Mouse (Mus musculus): ENCODE data around the gene Olfr1342. TPM values are rescaled to one million over a fixed set of nuclear protein-coding genes. Genes with fewer than 3 reads are reported as not detected.

Olfr1342 gene
- not detected in 2 replicates for polyA plus RNA-seq (2015; fragmentation: Nextera tagmentation; extraction: Ambion mirVana)

DNA sequence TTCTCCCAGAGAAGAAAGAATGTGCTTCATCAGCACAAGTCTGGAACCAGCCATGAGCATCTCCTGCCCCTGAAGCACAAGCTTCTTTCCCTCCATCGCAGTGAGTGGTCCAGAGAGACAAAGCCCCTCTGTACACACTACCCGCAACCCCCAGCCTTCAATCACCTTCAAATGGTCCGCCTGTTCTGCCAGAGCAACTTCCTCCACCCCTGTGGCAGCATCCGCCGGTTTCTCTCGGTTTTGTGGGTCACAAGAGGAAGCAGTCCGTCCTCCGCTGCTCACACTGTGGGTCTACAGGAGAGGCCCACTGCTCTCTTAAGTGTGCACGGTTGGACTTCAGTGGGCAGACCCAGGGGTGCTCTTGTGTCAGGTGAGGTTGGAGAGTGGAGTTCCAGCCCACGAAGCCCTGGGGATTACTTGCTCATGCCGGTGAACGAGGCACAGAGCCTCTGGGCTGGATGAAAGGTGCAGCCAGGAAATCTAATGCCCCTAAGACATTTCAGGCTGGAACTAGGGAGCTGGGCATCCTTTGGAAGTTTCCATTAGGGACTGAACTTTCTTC lies at the start of gene Olfr1342:
Gene Olfr1342 (minus strand): TSS at position 345 of the 562 bp plus-strand sequence.
- Histone ChIP-seq H3K27ac (replicated peaks) (no peak within 1 kb of the TSS), H3K27me3 (no peaks in the 10 kb centered on the region), H3K36me3 (no peaks in the 10 kb centered on the region), H3K9ac (no peak within 1 kb of the TSS), H3K4me2 (no peak within 1 kb of the TSS), H3K4me3 (no peak within 1 kb of the TSS), H3K9me3 (no peaks in the 10 kb centered on the region), H3K4me1 (replicated peaks) (no peaks in the 10 kb centered on the region)
- ATAC-seq (ENCODE audit: low read depth): no peak
- WGBS: 55% methylated on average over 12 of the region's 12 CpGs

- no peak overlapping the region for H3K27ac ChIP-seq (replicated peaks)
- no peaks in the 10 kb centered on the region for H3K36me3 ChIP-seq
- H3K4me1 ChIP-seq (replicated peaks): peaks cover 5% of the 10 kb centered on the region; the same call in 1 of the 2 replicates
- no peak overlapping the region for H3K4me3 ChIP-seq
- no peak overlapping the region for H3K9ac ChIP-seq
- H3K27me3 ChIP-seq: peaks cover 30% of the 10 kb centered on the region
- no peak for ATAC-seq (ENCODE audit: low read depth)
- H3K4me2 ChIP-seq: peak overlapping the region; percentile 30; the same call in 1 of the 2 replicates
- 5% methylated on average over 16 of the region's 16 CpGs for WGBS
- H3K9me3 ChIP-seq: peaks cover 3% of the 10 kb centered on the region; the same call in 1 of the 2 replicates
Measured at GRCm38 (mm10) chr4:118741881-118742280, 49.3 kb upstream of the Olfr1342 start.

DNA sequence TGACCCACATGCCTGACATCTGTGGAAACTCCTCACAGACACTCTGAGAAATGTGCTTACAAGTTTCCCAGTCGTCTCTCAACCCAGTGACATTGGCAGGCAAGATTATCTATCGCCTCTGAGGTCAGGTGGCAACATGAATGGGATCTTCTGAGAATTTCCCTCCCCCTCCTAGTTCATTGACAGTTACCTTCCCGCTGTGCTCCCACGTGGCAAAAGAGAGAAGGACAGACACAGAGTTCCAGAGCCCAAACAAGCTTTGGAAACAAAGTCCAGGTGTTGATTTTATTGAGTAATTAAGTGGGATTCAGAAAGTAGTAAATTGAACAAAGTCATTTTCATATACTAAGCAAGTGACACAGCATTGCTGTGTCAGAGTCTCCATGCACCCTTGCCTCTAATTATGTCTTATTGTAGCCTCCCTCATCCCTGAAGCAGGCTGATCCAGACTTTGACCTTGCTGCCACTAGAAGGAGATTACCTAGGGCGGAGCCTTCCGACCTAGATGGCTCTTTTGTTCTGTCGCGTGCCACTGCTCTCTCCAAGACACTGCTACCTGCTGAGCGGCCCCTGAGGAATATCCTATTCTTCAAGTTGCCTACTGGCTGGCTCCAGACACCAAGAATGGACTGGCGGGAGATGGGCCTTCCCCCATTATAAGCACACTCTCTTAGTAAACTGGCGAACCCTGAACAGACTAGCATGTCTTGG lies 48.6 kb upstream of the Olfr1342 start:
- no peak overlapping the region for H3K27ac ChIP-seq (replicated peaks)
- H3K27me3 ChIP-seq: peaks cover 30% of the 10 kb centered on the region
- no peak for ATAC-seq (ENCODE audit: low read depth)
- WGBS: 5% methylated on average over 11 of the region's 11 CpGs
- no peak overlapping the region for H3K4me2 ChIP-seq
- H3K4me3 ChIP-seq: no peak overlapping the region
- H3K4me1 ChIP-seq (replicated peaks): peaks cover 5% of the 10 kb centered on the region; the same call in 1 of the 2 replicates
- H3K36me3 ChIP-seq: no peaks in the 10 kb centered on the region
- peaks cover 1% of the 10 kb centered on the region; the same call in 1 of the 2 replicates for H3K9me3 ChIP-seq
- no peak overlapping the region for H3K9ac ChIP-seq

GRCm38 (mm10) chr4:118739574-118739973 lies 47.0 kb upstream of the Olfr1342 start:
- peaks cover 30% of the 10 kb centered on the region for H3K27me3 ChIP-seq
- no peaks in the 10 kb centered on the region for H3K36me3 ChIP-seq
- H3K4me1 ChIP-seq (replicated peaks): peaks cover 5% of the 10 kb centered on the region; the same call in 1 of the 2 replicates
- 53% methylated on average over 3 of the region's 3 CpGs for WGBS
- no peak overlapping the region for H3K4me2 ChIP-seq
- no peak for ATAC-seq (ENCODE audit: low read depth)
- no peaks in the 10 kb centered on the region for H3K9me3 ChIP-seq
- H3K27ac ChIP-seq (replicated peaks): no peak overlapping the region
- H3K4me3 ChIP-seq: no peak overlapping the region
- H3K9ac ChIP-seq: no peak overlapping the region

DNA sequence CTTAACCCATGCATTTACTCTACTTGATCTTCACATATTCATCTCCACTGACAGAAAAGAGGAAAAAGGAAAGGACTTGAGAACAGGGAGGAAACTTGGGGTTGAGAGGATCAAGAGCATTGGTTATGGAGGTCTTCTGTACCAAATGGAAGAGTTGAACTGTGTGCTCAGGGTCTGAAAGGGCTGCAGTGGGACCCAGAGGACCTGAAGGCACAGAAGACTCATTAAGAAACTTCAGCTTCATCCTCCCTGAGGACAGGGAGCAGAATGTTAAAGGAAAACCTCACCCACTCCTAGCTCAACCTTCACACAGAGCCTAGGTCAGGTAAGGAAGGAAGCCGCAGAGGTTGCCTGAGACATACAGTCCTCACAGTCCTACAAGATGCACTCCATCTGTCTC lies 39.3 kb upstream of the Olfr1342 start, which contains the start of gene Olfr1339:
Gene Olfr1339 (plus strand): TSS at position 301 of the 400 bp plus-strand sequence.
- no peak within 1 kb of the TSS for H3K4me3 ChIP-seq
- H3K4me1 ChIP-seq (replicated peaks): no peaks in the 10 kb centered on the region
- H3K4me2 ChIP-seq: no peak within 1 kb of the TSS
- no peak for ATAC-seq (ENCODE audit: low read depth)
- H3K9me3 ChIP-seq: no peaks in the 10 kb centered on the region
- 100% methylated on average over 1 of the region's 1 CpGs for WGBS
- no peak within 1 kb of the TSS for H3K27ac ChIP-seq (replicated peaks)
- H3K27me3 ChIP-seq: no peaks in the 10 kb centered on the region
- H3K36me3 ChIP-seq: no peaks in the 10 kb centered on the region
- no peak within 1 kb of the TSS for H3K9ac ChIP-seq

DNA sequence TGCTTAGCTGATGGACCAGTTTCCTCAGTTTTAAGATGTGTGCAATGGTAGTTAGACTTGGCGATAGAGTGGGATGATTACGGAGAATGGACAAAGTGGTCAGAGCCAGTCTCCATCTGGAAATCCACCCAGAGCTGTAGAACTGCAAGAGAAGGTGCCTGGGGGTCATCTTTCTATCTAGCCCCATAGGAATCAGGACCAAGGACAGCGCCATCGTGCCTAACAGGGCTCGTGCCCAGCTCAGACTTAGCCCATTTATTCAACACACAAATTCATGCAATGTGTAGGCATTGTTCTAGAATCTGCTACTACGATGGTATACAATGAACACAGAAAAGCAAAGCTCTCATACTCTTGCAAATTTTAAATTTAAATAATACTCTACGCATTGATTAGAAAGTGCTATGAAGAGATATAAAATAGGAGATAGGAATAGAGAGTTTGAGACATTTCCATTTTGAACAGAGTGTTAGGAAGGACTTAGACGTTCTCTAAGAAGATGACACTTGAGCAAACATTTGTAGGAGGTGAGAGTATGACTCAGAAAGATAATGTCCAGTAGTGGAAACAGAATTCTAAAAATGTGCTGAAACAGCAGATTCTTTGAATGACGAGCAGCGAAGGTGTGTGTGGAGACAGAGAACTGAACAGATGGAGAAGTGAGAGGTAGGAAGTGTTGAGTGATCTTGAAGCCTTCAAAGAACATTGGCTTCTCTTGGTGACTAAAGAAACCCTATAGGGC lies 29.4 kb upstream of the Olfr1342 start:
- no peak for ATAC-seq (ENCODE audit: low read depth)
- H3K4me3 ChIP-seq: no peak overlapping the region

GRCm38 (mm10) chr4:118719838-118720237 lies 27.3 kb upstream of the Olfr1342 start, which contains the start of gene Olfr1340:
Gene Olfr1340 (plus strand): TSS chr4:118720138.
- H3K4me2 ChIP-seq: no peak within 1 kb of the TSS
- H3K9me3 ChIP-seq: no peaks in the 10 kb centered on the region
- ATAC-seq (ENCODE audit: low read depth): no peak
- no peaks in the 10 kb centered on the region for H3K36me3 ChIP-seq
- H3K4me3 ChIP-seq: no peak within 1 kb of the TSS
- no peaks in the 10 kb centered on the region for H3K4me1 ChIP-seq (replicated peaks)
- no peaks in the 10 kb centered on the region for H3K27me3 ChIP-seq
- no peak within 1 kb of the TSS for H3K27ac ChIP-seq (replicated peaks)
- no peak within 1 kb of the TSS for H3K9ac ChIP-seq

More for the DNA sequence above, 29.4 kb upstream of the Olfr1342 start:
- H3K4me2 ChIP-seq: no peak overlapping the region
- 63% methylated on average over 10 of the region's 10 CpGs for WGBS
- H3K4me1 ChIP-seq (replicated peaks): no peaks in the 10 kb centered on the region
- no peaks in the 10 kb centered on the region for H3K9me3 ChIP-seq
- H3K27me3 ChIP-seq: no peaks in the 10 kb centered on the region
- no peaks in the 10 kb centered on the region for H3K36me3 ChIP-seq
- no peak overlapping the region for H3K9ac ChIP-seq
- no peak overlapping the region for H3K27ac ChIP-seq (replicated peaks)

- 29% methylated on average over 1 of the region's 1 CpGs for WGBS
- ATAC-seq (ENCODE audit: low read depth): no peak
- Histone ChIP-seq H3K4me3 (no peak overlapping the region), H3K27ac (replicated peaks) (no peak overlapping the region), H3K9ac (no peak overlapping the region), H3K9me3 (no peaks in the 10 kb centered on the region), H3K36me3 (no peaks in the 10 kb centered on the region), H3K27me3 (no peaks in the 10 kb centered on the region), H3K4me1 (replicated peaks) (no peaks in the 10 kb centered on the region), H3K4me2 (no peak overlapping the region)
Measured at GRCm38 (mm10) chr4:118711656-118712055, 19.1 kb upstream of the Olfr1342 start.

- Histone ChIP-seq H3K9me3 (no peaks in the 10 kb centered on the region), H3K4me3 (no peak overlapping the region), H3K4me2 (no peak overlapping the region), H3K27me3 (no peaks in the 10 kb centered on the region), H3K9ac (no peak overlapping the region), H3K4me1 (replicated peaks) (no peaks in the 10 kb centered on the region), H3K36me3 (no peaks in the 10 kb centered on the region), H3K27ac (replicated peaks) (no peak overlapping the region)
- 83% methylated on average over 5 of the region's 5 CpGs for WGBS
- ATAC-seq (ENCODE audit: low read depth): no peak
Measured at GRCm38 (mm10) chr4:118708086-118708485, 15.5 kb upstream of the Olfr1342 start.

DNA sequence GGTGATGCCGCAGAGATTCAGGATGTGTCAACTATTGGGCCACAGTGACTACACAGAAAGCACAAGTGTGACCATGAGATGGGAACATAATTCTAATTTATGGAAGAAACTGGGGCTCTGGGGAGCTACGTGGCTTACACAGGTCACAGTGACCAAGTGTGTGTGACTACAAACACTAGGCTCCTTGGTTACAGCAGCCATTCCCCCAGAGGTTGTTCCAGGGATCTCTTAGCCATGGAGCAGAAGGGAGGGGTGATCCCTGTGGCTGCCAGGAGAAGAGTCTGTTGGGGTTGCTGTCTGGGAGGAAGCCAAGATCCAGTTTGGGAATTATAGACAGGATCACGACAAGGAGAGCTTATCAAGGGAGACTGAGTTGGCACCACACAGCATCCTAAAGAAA lies 10.7 kb upstream of the Olfr1342 start, which contains the start of gene Olfr1341:
Gene Olfr1341 (plus strand): TSS at position 301 of the 400 bp plus-strand sequence.
- 88% methylated on average over 3 of the region's 3 CpGs for WGBS

DNA sequence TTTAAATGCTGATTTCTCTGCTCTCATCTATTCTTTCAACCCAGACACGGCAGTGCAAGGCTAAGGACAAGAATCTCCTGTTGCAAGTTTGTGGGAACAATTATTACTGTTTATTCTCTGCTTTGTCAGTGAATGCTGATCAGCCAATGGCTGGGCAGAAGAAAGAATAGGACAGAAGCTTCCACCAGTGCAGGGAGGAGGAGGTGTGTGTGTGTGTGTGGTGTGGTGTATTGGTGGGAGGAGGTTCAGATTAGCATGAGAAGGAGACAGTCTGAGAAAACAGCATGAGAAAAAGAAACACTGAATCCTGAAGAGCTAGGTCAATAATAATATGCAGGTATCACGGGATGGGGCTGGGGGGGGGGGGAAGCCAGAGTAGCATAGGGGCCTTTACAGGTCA lies 1.3 kb upstream of the Olfr1342 start:
- H3K4me2 ChIP-seq: no peak overlapping the region
- H3K27ac ChIP-seq (replicated peaks): no peak overlapping the region
- no peaks in the 10 kb centered on the region for H3K36me3 ChIP-seq
- H3K9ac ChIP-seq: no peak overlapping the region
- H3K9me3 ChIP-seq: no peaks in the 10 kb centered on the region
- no peaks in the 10 kb centered on the region for H3K4me1 ChIP-seq (replicated peaks)
- no peak overlapping the region for H3K4me3 ChIP-seq
- ATAC-seq (ENCODE audit: low read depth): no peak
- WGBS: 35% methylated on average over 2 of the region's 2 CpGs
- no peaks in the 10 kb centered on the region for H3K27me3 ChIP-seq

More for the DNA sequence above, 10.7 kb upstream of the Olfr1342 start, which contains the start of gene Olfr1341:
- Histone ChIP-seq H3K36me3 (no peaks in the 10 kb centered on the region), H3K4me2 (no peak within 1 kb of the TSS), H3K27ac (replicated peaks) (no peak within 1 kb of the TSS), H3K9me3 (no peaks in the 10 kb centered on the region), H3K9ac (no peak within 1 kb of the TSS), H3K4me1 (replicated peaks) (no peaks in the 10 kb centered on the region), H3K27me3 (no peaks in the 10 kb centered on the region), H3K4me3 (no peak within 1 kb of the TSS)
- no peak for ATAC-seq (ENCODE audit: low read depth)

- Histone ChIP-seq H3K9me3 (no peaks in the 10 kb centered on the region), H3K4me1 (replicated peaks) (no peaks in the 10 kb centered on the region), H3K9ac (no peak overlapping the region), H3K27ac (replicated peaks) (no peak overlapping the region), H3K4me2 (no peak overlapping the region), H3K4me3 (no peak overlapping the region), H3K36me3 (no peaks in the 10 kb centered on the region), H3K27me3 (no peaks in the 10 kb centered on the region)
- ATAC-seq (ENCODE audit: low read depth): no peak
- 73% methylated on average over 2 of the region's 2 CpGs for WGBS
Measured at GRCm38 (mm10) chr4:118687086-118687485, 5.5 kb downstream of the Olfr1342 start.

Measured in neural tube, embryonic 13.5 days (tissue).